Mouse (Mus musculus): Measurements from ENCODE around the gene Angptl4. TPM values are rescaled to one million over a fixed set of nuclear protein-coding genes. Genes with fewer than 3 reads are reported as not detected.

The Angptl4 gene
- 1 to 10 TPM; 5.3 to 7.1 TPM for total RNA-seq (2023)

DNA sequence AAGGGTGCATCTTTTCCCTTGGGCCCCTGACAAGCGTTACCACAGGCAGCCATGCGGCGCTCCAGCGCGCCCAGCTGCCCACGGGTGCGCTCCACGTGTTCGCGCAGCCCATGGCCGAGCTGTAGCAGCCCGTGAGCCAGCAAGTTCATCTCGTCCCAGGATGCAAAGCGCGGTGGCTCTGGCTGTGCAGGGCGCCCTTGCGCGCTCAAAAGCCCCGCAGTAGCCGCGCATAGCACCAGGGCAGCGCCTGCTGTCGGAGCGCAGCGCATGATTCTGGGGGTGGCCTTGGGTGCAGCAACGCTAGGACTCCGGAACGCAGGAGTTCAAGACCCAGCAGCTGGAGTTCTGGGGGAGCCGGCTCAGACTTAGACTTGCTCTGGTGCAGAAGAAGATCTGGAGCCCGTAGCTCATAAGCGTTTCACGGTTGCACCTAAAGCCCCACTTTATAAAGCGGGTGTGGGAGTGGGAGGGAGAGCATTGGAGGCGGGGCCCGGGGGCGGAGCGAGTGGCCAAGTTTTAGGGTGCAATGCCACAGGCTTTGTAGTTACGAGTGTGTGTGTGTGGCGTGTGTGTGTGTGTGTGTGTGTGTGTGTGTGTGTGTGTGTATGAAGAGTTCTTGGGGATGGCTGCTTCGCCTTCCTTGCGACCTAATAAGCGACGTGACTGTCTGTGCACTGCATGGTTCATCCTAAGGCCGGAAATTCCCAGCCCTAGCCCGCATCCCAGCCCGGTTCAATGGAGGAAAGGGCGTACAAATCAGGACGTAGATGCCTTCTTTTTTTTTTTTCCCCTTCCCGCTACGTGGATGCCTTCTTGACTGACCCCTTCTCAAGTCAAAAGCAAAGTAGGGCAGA lies at the start of gene Angptl4:
Angptl4 (minus strand) TSS at position 707 of the 854 bp plus-strand sequence.

DNA sequence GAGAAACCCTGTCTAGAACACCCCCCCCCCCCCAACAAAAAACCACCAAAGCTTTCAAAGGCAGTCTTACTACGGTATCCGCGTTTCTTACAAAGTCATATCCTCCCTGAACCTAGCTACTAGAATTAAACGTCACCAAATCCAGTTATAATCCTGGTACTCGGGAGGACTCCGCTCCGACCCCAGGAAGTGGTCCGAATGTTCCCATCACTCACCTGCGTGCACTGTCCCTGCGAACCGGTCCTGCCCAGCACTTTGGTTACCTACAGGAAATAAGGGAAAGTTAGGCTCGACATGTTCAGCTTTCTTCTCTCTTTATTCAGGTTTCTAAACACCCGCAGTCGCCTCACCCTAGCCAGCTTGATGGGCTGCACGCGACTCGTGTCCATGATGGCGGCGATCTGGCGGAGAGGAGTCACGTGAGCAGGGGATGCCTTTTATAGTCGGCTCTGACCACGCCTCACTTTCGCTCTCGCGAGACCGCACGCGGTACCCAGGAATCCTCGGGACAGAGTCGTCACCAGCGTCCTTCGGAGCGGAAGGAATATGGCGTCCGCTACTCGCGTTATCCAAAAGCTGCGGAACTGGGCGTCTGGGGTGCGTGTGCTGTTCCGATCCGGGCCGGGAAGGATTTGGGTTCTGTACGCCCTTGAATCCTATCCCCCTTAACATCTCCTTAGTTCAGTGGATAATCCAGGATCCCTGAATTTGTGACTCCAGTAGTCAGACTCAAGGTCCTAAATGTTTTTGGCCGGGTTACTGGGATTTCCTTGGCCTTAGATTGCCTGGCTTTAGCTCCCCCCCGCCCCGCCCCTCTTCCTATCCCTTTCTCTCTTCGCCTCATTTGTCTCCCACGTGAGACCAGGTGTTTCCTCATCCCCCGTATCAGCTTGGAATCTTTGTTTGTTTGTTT lies 42.7 kb upstream of the Angptl4 start, which contains the start of the genes Rps28 and Ndufa7:
Rps28 (minus strand) TSS at position 479 of the 913 bp plus-strand sequence.
Ndufa7 (plus strand) TSS at position 489 of the 913 bp plus-strand sequence.

DNA sequence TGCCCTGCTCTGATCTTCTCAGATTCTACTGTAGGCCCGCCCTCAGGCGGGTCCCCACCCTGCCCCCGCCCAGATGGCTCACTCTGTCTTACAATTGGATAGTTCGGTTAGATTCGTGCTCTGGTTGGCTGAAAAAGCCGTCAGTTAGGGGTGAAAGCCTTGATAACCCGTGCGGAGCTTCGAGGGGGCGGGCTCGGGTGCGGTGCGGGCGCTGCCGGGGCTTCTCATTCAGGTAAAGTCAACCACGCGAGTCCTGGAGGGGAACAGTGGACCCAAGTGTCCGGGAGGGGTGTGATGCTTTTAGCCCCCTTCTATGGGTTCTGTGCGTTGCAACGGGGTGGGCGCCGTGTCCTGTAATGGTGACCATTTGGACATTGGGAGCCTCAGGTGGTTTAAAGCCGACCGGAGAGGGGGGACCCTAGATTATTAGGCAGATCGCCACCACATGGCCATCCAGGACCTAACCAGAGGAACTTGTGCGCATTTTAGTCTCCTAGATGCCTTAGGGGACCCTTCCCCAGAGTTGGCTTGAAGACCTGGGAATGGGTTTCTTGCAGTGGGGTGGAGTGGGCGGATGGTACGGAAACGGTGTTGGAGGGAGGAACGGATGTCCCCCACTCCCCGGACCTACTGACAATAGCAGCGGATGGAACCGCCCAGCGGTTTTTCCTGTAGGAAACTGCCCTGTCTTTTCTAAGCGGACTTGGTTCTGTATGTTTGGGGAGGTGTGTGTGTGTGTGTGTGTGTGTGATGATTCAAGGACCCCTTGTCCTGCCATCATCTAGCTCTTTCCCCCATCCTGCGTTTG lies 28.9 kb upstream of the Angptl4 start, which contains the start of gene Kank3:
Kank3 (plus strand) TSS at position 186 of the 808 bp plus-strand sequence.

DNA sequence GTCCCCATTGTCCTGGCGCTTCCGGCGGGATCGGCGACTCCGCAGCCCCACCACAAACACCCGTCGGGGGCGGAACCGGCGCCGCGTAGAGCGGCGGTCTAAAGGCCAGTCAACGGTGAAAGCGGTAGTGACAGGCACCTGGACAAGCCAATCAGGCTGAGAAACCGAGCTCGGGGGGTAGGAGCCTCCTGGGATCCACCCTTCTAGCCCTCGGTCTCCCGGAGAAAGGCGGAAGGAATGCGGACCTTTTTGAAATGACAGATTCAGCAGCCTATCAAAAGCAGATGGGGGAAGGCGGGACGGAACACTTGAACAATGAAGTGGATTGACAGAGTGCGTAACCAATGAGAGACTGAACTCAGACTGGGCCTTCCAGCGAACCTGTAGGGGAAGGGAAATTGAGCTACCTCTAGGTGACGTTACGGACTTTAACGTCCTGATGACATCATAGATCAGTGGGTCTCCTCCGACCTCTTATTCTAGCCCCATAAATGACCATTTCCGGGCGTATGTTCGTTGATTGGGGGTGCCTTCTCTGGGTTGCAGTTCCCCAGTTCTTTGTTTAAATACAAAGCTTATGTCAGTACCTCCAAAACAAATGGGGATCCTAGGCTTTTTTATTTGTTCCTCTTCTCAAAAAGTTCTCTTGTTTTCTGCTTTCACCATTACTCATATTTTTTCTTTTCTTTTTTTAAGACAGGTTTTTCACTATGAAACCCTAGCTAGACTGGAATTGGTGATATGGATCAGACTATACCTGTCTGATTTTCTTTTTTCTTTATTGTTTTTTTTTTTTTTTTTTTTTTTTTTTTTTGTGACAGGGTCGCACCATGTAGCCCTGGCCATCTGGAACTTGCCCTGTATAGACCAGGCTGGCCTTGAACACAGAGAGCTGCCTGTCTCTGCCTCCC lies 21.1 kb downstream of the Angptl4 start, which contains the start of gene Rab11b:
Rab11b (minus strand) TSS at position 276 of the 911 bp plus-strand sequence.

Other genes starting within 250 kb of the Angptl4 start
- 100 to 1,000 TPM; 480 to 526 TPM for gene Myo1f, start 226.1 kb downstream of the Angptl4 start, total RNA-seq (2023)
- gene Zfp414, start 152.7 kb downstream of the Angptl4 start, total RNA-seq (2023), result 10 to 100 TPM; 49.5 to 51.0 TPM
- 10 to 100 TPM; 28.9 to 42.0 TPM for gene Pram1, start 143.8 kb downstream of the Angptl4 start, total RNA-seq (2023)
- gene Hnrnpm, start 95.0 kb downstream of the Angptl4 start, total RNA-seq (2023), result 100 to 1,000 TPM; 235 to 317 TPM
- gene March2, start 63.2 kb downstream of the Angptl4 start, total RNA-seq (2023), result 10 to 100 TPM; 56.4 to 61.5 TPM
- gene Rab11b, start 21.3 kb downstream of the Angptl4 start, total RNA-seq (2023), result 100 to 1,000 TPM; 210 to 222 TPM
- gene Kank3, start 28.7 kb upstream of the Angptl4 start, total RNA-seq (2023), result 10 to 100 TPM; 17.2 to 17.8 TPM
- gene Rps28, start 42.7 kb upstream of the Angptl4 start, total RNA-seq (2023), result 1,000 to 10,000 TPM; 2,442 to 2,474 TPM
- 100 to 1,000 TPM; 123 to 158 TPM for gene Ndufa7, start 42.7 kb upstream of the Angptl4 start, total RNA-seq (2023)
- gene Cd320, start 61.3 kb upstream of the Angptl4 start, total RNA-seq (2023), result 1 to 10 TPM; 1.8 to 2.6 TPM
- gene Gm7029, start 92.0 kb upstream of the Angptl4 start, total RNA-seq (2023), result not detected
- gene Kifc1, start 108.8 kb upstream of the Angptl4 start, total RNA-seq (2023), result 1 to 10 TPM; 1.1 to 2.9 TPM
- 1 to 10 TPM in 1 of 2 experiments, not detected in 1; 4.0 TPM for gene Platr17, start 123.3 kb upstream of the Angptl4 start, total RNA-seq (2023)
- 10 to 100 TPM; 74.9 to 76.2 TPM for gene Daxx, start 127.6 kb upstream of the Angptl4 start, total RNA-seq (2023)
- gene Tapbp, start 134.1 kb upstream of the Angptl4 start, total RNA-seq (2023), result 100 to 1,000 TPM; 399 to 458 TPM
- 10 to 100 TPM; 32.1 to 39.3 TPM for gene Zbtb22, start 134.1 kb upstream of the Angptl4 start, total RNA-seq (2023)
- 100 to 1,000 TPM; 186 to 207 TPM for gene Rgl2, start 147.7 kb upstream of the Angptl4 start, total RNA-seq (2023)
- 10 to 100 TPM; 51.6 to 71.3 TPM for gene Pfdn6, start 158.5 kb upstream of the Angptl4 start, total RNA-seq (2023)
- gene Wdr46, start 158.8 kb upstream of the Angptl4 start, total RNA-seq (2023), result 10 to 100 TPM; 30.5 to 34.8 TPM
- 10 to 100 TPM; 14.7 to 17.3 TPM for gene B3galt4, start 169.7 kb upstream of the Angptl4 start, total RNA-seq (2023)
- 10 to 100 TPM; 48.0 to 57.5 TPM for gene Vps52, start 174.0 kb upstream of the Angptl4 start, total RNA-seq (2023)
- gene Rps18, start 174.2 kb upstream of the Angptl4 start, total RNA-seq (2023), result 100 to 1,000 TPM; 791 to 877 TPM
- gene H2-K1, start 218.5 kb upstream of the Angptl4 start, total RNA-seq (2023), result 1,000 to 10,000 TPM; 3,154 to 3,159 TPM
- gene Ring1, start 242.8 kb upstream of the Angptl4 start, total RNA-seq (2023), result 10 to 100 TPM; 31.1 to 31.8 TPM
- gene H2-Ke6, start 246.2 kb upstream of the Angptl4 start, total RNA-seq (2023), result 10 to 100 TPM; 58.7 to 60.7 TPM
- 100 to 1,000 TPM; 102 to 104 TPM for gene Slc39a7, start 249.9 kb upstream of the Angptl4 start, total RNA-seq (2023)
- gene Rxrb, start 250.0 kb upstream of the Angptl4 start, total RNA-seq (2023), result 100 to 1,000 TPM; 100 to 103 TPM